Mouse (Mus musculus) thymus, postnatal 0 days (tissue): ENCODE results near the gene Cbr4. TPM values are rescaled to one million over a fixed set of nuclear protein-coding genes. Genes with fewer than 3 reads are reported as not detected.

Experiments used
- DNase-seq: peaks from one replicate; pipeline ENCODE4 v3.0.0-alpha.2; 2015; ENCODE audit warnings: low spot score
- polyA plus RNA-seq: library from polyadenylated mRNA; unstranded; fragments of >200 nt; fragmentation: Nextera tagmentation; extraction: Ambion mirVana; gene quantifications from 2 replicates; pipeline ENCODE4 v1.2.1, GENCODE M21; 2015

Cbr4 gene
- 47.0 and 47.5 TPM in 2 replicates for polyA plus RNA-seq

GRCm38 (mm10) chr8:61487597-61488156 is at the start of gene Cbr4:
TSS of gene Cbr4 (plus strand) at chr8:61487734.
- DNase-seq, result peak; percentile 94

- DNase-seq, result no peak
Measured at GRCm38 (mm10) chr8:61442988-61443387, 44.5 kb upstream of the Cbr4 start.

GRCm38 (mm10) chr8:61444358-61444757 is 43.2 kb upstream of the Cbr4 start:
- DNase-seq, result no peak

GRCm38 (mm10) chr8:61446329-61446728 is 41.2 kb upstream of the Cbr4 start:
- no peak for DNase-seq

GRCm38 (mm10) chr8:61448100-61448499 is 39.4 kb upstream of the Cbr4 start:
- no peak for DNase-seq

DNA sequence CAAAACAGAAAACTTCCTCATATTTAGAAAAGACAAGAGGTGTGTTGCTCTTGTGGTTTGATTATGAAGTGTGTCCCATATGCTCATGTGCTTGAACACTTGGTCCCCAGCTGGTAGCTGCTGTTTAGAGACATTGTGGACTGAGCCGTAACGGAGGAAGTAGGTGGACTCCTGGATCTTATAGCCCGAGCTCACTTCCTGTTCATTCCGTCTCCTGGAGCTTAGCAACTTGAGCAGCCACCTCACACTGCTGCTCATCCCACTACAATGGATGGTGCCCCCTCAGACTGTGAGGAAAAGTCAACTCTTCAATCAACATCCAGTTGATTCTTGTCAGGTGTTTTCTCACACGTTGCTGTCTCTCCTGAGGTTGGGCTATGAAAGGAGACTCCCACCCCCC is 38.7 kb upstream of the Cbr4 start:
- DNase-seq, result no peak

DNA sequence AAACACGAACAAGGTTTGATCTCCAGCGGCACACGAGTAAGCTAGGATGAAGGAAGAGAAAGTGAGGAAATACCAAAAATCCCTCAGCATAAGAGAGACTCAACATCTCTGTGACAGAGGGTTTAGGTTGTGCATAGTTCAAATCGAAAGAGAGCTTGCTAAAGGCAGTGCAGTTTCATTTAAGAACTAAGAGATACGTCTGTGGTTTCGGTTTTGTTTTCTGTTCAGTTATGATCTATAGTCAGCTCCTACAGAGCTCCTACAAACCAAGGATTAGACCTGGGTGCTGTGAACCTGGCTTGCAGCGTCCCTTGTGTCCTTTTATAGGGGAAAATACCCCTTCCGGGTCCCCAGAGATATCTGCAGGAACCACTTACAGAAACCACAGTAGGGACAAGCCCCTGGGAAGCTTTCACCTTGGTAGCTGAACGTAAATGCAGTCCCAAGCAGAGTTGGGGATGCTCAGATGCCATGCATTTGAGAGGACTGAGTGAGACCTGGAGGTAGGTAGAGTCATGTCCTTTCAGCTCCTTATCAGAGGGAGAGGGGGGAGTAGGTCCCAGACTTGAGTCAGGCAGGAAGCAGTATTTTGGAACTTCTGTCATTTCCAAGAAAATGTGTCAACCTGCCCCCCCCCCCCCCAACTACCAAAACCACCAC is 36.5 kb upstream of the Cbr4 start:
- peak; percentile 14 for DNase-seq

DNA sequence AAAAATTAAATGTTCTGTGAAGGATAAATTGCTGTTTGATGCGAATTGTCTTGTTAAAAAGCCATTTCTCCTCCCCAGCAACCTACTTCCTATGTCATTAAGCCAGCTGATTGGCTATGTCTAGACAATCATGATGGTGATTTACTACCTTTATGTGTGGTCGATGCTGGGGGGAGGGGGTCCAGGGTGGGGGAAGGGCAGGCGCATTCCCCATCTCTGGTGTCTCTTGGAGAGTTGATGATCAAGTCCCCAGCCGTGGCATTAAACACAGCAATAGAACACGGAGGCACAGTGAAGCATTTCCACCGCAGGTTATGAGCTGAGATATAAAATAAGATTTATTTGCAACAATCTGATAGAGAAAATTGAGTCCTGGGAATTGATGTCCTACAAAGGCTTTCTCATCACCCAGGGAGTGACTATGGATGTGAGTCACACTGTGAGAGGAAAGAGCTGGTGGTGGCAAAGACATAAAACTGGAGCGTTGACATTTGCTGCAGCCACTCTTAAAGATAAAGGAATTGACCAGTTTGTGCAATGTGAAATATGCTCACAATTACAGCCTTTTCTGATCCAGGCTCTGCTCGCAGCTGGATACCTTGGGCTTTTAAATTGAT is 35.7 kb upstream of the Cbr4 start:
- DNase-seq, result no peak

DNA sequence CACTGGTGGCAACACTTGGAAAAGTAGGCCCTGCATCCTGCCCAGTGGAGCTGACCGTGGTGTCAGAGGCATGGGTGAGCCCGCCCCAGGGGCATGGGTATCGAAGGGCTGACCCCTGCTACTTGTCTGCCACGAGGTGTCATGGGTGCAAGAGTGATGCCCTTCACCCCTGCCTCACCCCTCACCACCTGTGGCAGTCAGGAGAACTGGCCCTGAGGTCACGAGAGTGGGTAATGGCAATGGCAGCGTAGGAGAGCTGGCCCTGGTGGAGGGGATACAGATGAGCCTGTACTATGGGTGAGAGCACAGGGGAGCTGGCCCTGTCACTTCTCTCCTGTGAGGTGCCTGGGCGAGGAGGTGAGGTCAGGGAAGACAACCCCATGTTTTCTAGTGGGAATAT is 27.8 kb upstream of the Cbr4 start:
- no peak for DNase-seq

DNA sequence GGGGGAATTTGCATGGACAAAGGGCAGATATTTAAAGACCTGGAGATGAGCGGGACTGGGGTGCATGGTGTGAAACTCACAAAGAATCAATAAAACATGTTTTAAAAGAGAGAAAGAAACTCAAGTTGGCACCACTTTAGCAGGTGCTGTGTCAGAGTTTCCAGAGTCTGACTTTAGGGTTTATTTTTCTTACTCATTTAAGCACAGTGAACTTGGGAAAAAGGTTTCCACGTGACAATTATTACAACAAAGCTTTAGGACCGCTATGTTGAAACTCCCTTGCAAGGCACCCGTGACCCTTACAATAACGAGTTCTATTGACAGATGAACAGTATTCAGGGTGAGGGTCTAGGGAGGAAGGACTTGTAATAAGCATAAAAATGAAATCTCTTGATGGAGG is 25.3 kb upstream of the Cbr4 start:
- no peak for DNase-seq

DNA sequence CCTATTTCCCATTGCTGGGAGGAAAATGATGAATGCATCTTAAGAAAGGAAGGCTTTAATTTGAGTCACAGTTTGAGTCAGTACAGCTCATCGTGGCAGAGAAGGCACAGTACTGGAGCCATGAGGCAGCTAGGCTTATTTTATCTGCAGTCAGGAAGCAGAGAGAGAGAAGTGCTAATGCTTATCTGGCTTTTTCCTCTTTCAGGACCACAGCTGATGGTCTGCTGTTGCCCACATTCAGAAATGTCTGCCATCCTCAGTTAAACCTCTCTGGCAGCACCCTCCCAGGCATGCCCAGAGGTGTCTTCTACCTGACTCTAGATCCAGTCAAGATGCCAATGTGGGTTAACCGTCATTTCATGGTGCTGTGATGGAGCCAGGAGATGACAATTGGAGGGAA is 23.1 kb upstream of the Cbr4 start:
- no peak for DNase-seq

DNA sequence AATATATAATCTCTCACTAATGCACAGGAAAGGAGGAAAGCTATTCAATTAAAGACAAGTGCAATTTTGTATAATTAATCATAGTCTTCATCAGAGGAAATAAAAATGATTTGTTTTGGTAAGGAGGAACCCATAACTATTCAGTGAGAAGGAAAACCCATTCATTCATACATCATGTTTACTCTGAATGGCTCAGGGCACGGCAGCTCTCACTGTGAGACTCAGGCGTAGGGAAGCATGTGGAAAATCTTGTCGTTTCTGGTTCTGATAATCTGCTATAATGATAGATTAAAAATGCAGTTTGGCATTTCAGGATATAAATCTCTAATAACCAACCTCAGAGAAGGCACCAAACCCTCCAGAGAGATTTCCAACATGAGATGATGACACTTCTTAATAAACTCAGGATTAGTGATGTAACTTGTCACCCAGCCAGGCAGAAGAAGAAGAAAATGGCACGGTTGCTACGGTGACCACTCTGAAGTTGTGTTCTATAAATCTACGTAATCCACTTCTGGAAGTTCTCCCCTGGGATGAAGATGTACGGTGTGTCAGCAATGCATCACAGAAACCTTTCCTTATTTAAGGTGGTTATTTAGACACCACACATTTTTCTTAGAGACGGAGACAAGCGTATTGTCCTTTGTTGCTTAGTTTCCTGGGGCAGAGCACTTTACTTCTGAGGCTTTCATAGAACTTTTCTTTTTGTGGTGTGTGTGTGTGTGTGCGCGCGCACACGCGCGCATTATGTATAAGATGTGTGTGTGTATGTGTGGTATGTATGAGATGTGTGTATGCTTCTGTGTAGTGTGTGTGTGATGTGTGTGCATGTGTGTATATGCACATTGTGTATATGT is 20.6 kb upstream of the Cbr4 start:
- DNase-seq, result no peak

DNA sequence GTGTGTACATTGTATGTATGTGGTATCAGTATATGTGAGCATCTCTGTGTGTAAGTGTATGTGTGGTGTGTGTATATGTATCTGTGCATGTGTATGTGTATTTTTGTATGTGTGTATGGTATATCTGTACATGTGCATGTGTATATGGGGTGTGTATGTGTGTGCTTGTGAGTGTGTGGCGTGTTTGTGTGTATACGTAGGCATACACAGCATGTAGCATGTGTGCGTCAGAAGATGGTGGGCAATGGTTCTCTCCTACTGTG is 20.1 kb upstream of the Cbr4 start:
- no peak for DNase-seq

DNA sequence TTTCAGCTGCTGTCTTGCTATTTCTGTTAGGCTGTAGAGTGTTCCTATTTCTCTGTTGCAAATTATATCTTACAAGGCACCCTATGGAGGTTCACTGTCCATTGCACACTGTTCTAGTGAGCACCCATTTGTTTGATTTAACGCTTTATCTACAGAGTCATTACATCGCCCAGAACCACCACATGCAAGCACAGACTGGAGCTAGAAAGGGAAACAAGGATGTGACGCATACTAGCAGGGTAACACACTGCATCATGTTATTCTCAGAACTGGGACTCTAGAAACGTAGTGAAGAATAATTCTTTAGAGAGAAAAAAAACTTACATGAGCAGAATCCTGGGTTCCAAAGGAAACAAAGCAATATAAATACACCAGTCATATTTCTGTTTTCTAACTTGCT is 17.3 kb upstream of the Cbr4 start:
- DNase-seq, result no peak

DNA sequence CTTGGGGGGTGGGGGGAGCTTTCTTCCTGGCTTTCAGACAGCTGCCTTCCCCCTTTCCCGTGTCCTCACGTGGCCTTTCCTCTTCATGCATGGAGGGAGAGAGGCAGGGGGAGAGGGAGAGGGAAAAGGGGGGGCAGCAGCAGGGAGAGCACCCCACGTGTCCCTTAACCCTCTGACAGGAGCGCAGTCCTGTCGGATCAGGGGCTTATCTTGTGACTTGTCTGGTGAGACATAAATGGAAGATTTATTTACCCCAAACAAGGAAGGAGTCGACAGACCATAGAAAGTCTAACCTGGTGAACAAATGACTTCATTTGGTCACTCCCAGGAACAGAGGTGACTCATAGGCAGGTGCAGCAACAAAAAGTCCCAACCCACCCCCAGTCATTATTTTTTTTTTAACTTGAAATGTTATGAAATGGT is 12.3 kb upstream of the Cbr4 start:
- DNase-seq, result no peak

DNA sequence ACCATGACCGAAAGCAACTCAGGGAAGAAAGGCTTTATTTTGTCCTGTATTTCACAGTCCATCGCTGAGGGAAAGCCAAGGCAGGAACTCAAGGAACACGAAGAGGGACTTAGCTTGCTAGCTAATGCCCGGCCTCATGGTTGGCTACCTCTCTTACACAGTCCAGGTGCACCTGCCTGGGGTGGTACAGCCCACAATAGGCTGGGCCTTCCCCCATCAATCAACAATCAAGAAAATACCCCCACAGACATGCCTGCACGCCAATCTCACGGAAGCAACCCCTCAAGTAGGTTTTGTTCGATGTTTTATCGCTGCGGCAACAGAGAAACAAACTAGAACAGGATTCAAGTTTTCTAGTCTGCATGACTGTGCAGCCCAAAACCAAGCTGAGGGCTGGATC is 11.4 kb upstream of the Cbr4 start:
- DNase-seq, result no peak

GRCm38 (mm10) chr8:61478150-61478549 is 9.4 kb upstream of the Cbr4 start:
- no peak for DNase-seq

GRCm38 (mm10) chr8:61478793-61479192 is 8.7 kb upstream of the Cbr4 start:
- DNase-seq, result no peak

GRCm38 (mm10) chr8:61479506-61480214 is 7.9 kb upstream of the Cbr4 start:
- DNase-seq, result peak; percentile 55

- no peak for DNase-seq
Measured at GRCm38 (mm10) chr8:61480260-61480967, 7.1 kb upstream of the Cbr4 start.

DNA sequence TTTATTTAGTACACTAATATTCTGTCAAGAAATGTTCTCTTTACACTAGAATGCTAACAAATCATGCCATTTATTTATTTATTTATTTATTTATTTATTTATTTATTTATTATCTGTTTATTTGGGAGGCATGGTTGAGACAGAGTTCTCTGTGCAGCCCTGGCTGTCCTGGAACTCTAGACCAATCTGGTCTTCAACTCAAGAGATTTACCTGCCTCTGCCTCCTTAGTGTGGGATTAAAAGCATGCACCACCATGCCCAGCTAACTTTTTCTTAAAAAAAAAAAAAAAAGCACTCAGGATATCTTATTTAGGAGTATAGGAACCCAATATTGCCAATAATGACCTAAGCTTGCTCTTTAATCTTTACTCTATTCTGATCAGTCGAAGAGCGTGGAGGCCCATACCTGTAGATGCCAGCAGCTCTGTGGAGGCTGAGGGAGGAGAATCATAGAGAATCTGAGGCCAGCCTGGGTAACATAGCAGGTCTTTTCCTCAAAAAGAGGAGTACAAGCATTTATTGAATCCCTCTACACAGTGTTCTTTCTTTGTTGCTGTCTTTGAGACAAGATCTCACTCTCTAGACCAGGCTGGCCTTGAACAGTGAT is 508 bp upstream of the Cbr4 start:
- no peak for DNase-seq
